Mouse (Mus musculus) liver, embryonic 14.5 days (tissue): ENCODE measurements around the gene Efna3. TPM values are rescaled to one million over a fixed set of nuclear protein-coding genes. Genes with fewer than 3 reads are reported as not detected.

ENCODE experiments used
- ATAC-seq: fragments of 200-750 bp; cut with Nextera tagmentation; 2 replicates; pipeline ENCODE4 v1.8.0; 2017; ENCODE audit warnings: moderate number of reproducible peaks, mild to moderate bottlenecking, moderate library complexity; ENCODE audit not compliant: insufficient read depth
- DNase-seq, 3 experiments: peaks; one replicate each; pipeline ENCODE4 v3.0.0-alpha.2; 2012 to 2013; ENCODE audit warnings: low read depth in 3 of 3, low spot score in 3 of 3
- H3K27ac ChIP-seq: fragments of 300-500 bp; sonication (generic); 2 replicates; pipeline ENCODE4 v1.5.1; 2014; ENCODE audit warnings: moderate library complexity, mild to moderate bottlenecking, control low read depth, inconsistent platforms
- H3K27me3 ChIP-seq: fragments of 300-500 bp; sonication (generic); 2 replicates; pipeline ENCODE4 v1.6.1; 2014; ENCODE audit warnings: mild to moderate bottlenecking, low read length, moderate library complexity; ENCODE audit not compliant: control insufficient read depth, insufficient read depth
- H3K36me3 ChIP-seq: fragments of 300-500 bp; sonication (generic); replicated peaks from 2 replicates; pipeline ENCODE4 v1.6.1; 2014; ENCODE audit warnings: low read depth; ENCODE audit not compliant: control insufficient read depth, insufficient read depth
- H3K4me1 ChIP-seq, 2 experiments: fragments of 200-500 bp in 1 of 2; fragments of 300-500 bp in 1 of 2; sonication (generic) in 1 of 2; replicated peaks; 2 replicates each; pipeline ENCODE4 v1.6.1; 2012 to 2014; ENCODE audit warnings: antibody characterized with exemption in 1 of 2, inconsistent platforms in 1 of 2, low read length in 1 of 2; ENCODE audit not compliant: control insufficient read depth in 2 of 2, insufficient read depth in 2 of 2
- H3K4me2 ChIP-seq: fragments of 300-500 bp; sonication (generic); 2 replicates; pipeline ENCODE4 v1.6.1; 2014; ENCODE audit warnings: low read depth, mild to moderate bottlenecking, control low read depth, moderate library complexity
- H3K4me3 ChIP-seq, 2 experiments: fragments of 200-500 bp in 1 of 2; fragments of 300-500 bp in 1 of 2; sonication (generic) in 1 of 2; 2 replicates each; pipeline ENCODE4 v1.5.1; 2012 to 2014; ENCODE audit warnings: low read depth in 2 of 2, low read length in 2 of 2, mild to moderate bottlenecking in 2 of 2, control low read depth in 1 of 2, inconsistent platforms in 1 of 2, moderate library complexity in 1 of 2; ENCODE audit not compliant: insufficient read depth in 1 of 2
- H3K9ac ChIP-seq: fragments of 300-500 bp; sonication (generic); replicated peaks from 2 replicates; pipeline ENCODE4 v1.6.1; 2014; ENCODE audit warnings: mild to moderate bottlenecking, control low read depth, moderate library complexity
- H3K9me3 ChIP-seq: fragments of 300-500 bp; sonication (generic); 2 replicates; pipeline ENCODE4 v1.6.1; 2016; ENCODE audit warnings: low read length, mixed read lengths; ENCODE audit not compliant: control insufficient read depth
- CTCF ChIP-seq: IDR thresholded peaks from 2 replicates; pipeline ENCODE4 v1.5.1; 2016; ENCODE audit warnings: antibody characterized with exemption, low read depth, control low read depth
- EP300 ChIP-seq: IDR thresholded peaks from 2 replicates; pipeline ENCODE4 v1.6.1; 2016; ENCODE audit warnings: antibody characterized with exemption, low read depth
- WGBS: fragments of 180-500 bp; shearing (Covaris S2); extraction: QIAGEN DNeasy Blood & Tissue Kit; methylation state at CpG from one replicate; pipeline ENCODE4 v1.1.7; 2014; ENCODE audit not compliant: insufficient replicate concordance; 5-methylcytosine and 5-hydroxymethylcytosine counted together
- polyA plus RNA-seq, 2 experiments: library from polyadenylated mRNA; depleted of rRNA in 1 of 2; stranded (reverse) in 1 of 2; unstranded in 1 of 2; fragments of >200 nt; fragmentation: Nextera tagmentation in 1 of 2; extraction: Ambion mirVana in 1 of 2; gene quantifications; 2 replicates each; pipeline versions ENCODE4 v1.2.1 to v1.2.3; 2012 to 2014

Gene Efna3
- polyA plus RNA-seq, 2 experiments: 0.05 to 0.06 TPM

GRCm38 (mm10) chr3:89346815-89347540 lies 24.2 kb upstream of the Efna3 start:
- Histone ChIP-seq H3K36me3 (no peaks in the 10 kb centered on the region), H3K4me3 (no peak overlapping the region), H3K9me3 (no peaks in the 10 kb centered on the region), H3K9ac (no peak overlapping the region), H3K27ac (no peak overlapping the region), H3K4me1 (no peaks in the 10 kb centered on the region; a peak in 1 of 4 replicates), H3K27me3 (peaks cover 29% of the 10 kb centered on the region), H3K4me2 (no peak overlapping the region)
- ATAC-seq: no peak
- no peak for DNase-seq
- TF ChIP-seq EP300 (no peak), CTCF (no peak)
- 51% methylated on average over 10 of the region's 10 CpGs for WGBS

GRCm38 (mm10) chr3:89343279-89343678 lies 20.5 kb upstream of the Efna3 start:
- Histone ChIP-seq H3K4me3 (no peak overlapping the region), H3K27me3 (peaks cover under 1% of the 10 kb centered on the region), H3K27ac (no peak overlapping the region), H3K4me2 (no peak overlapping the region), H3K9me3 (no peaks in the 10 kb centered on the region), H3K9ac (no peak overlapping the region), H3K4me1 (no peaks in the 10 kb centered on the region), H3K36me3 (no peaks in the 10 kb centered on the region)
- TF ChIP-seq CTCF (no peak), EP300 (no peak)
- ATAC-seq (no peak), DNase-seq (no peak)
- WGBS: 74% methylated on average over 7 of the region's 7 CpGs

- no peaks in the 10 kb centered on the region; a peak in 1 of 4 replicates for H3K4me1 ChIP-seq
- 80% methylated on average over 4 of the region's 4 CpGs for WGBS
- TF ChIP-seq EP300: no peak
Measured at GRCm38 (mm10) chr3:89341794-89342193, 19.0 kb upstream of the Efna3 start.

GRCm38 (mm10) chr3:89340465-89340864 lies 17.7 kb upstream of the Efna3 start:
- DNase-seq: no peak
- TF ChIP-seq CTCF: peak; percentile 97
- no peak for TF ChIP-seq EP300
- no peaks in the 10 kb centered on the region; a peak in 1 of 4 replicates for H3K4me1 ChIP-seq
- no peak overlapping the region; a peak in 1 of 4 replicates for H3K4me3 ChIP-seq
- no peak overlapping the region for H3K27ac ChIP-seq
- peak overlapping the region; percentile 35; the same call in 1 of the 2 replicates for H3K4me2 ChIP-seq
- H3K36me3 ChIP-seq: no peaks in the 10 kb centered on the region
- H3K27me3 ChIP-seq: peaks cover 6% of the 10 kb centered on the region
- no peak for ATAC-seq
- H3K9me3 ChIP-seq: no peaks in the 10 kb centered on the region
- no peak overlapping the region for H3K9ac ChIP-seq
- 12% methylated on average over 11 of the region's 11 CpGs for WGBS

More at GRCm38 (mm10) chr3:89341794-89342193, 19.0 kb upstream of the Efna3 start:
- Histone ChIP-seq H3K4me3 (no peak overlapping the region), H3K27me3 (peaks cover 6% of the 10 kb centered on the region), H3K9me3 (no peaks in the 10 kb centered on the region), H3K9ac (no peak overlapping the region), H3K4me2 (no peak overlapping the region), H3K36me3 (no peaks in the 10 kb centered on the region), H3K27ac (no peak overlapping the region)
- no peak for ATAC-seq
- no peak for DNase-seq

- H3K9me3 ChIP-seq: no peaks in the 10 kb centered on the region
- TF ChIP-seq CTCF (peak; percentile 91), EP300 (no peak)
- peaks cover 6% of the 10 kb centered on the region for H3K27me3 ChIP-seq
- no peaks in the 10 kb centered on the region for H3K36me3 ChIP-seq
- 35% methylated on average over 8 of the region's 8 CpGs for WGBS
- no peak overlapping the region for H3K9ac ChIP-seq
- no peak overlapping the region for H3K27ac ChIP-seq
- ATAC-seq (no peak), DNase-seq (no peak)
- H3K4me3 ChIP-seq: no peak overlapping the region
- H3K4me2 ChIP-seq: no peak overlapping the region
- H3K4me1 ChIP-seq: no peaks in the 10 kb centered on the region; a peak in 1 of 4 replicates
Measured at GRCm38 (mm10) chr3:89339416-89339815, 16.7 kb upstream of the Efna3 start.
